Mouse (Mus musculus) limb, embryonic 14.5 days (tissue): Measurements from ENCODE around the gene Nol3. TPM values are rescaled to one million over a fixed set of nuclear protein-coding genes. Genes with fewer than 3 reads are reported as not detected.
"Not testable (repeated sequence)": the region's sequence is repeated elsewhere in the genome, so short reads cannot be mapped to it uniquely, and the experiment has no call there.

Experiments
- ATAC-seq: fragments of 200-750 bp; cut with Nextera tagmentation; 2 replicates; pipeline ENCODE4 v1.8.0; 2017; ENCODE audit warnings: low read depth, moderate number of reproducible peaks, moderate TSS enrichment; ENCODE audit not compliant: low FRiP score
- DNase-seq: peaks from one replicate; pipeline ENCODE4 v3.0.0-alpha.2; 2015; ENCODE audit warnings: low spot score
- H3K27ac ChIP-seq: fragments of 300-500 bp; sonication (generic); replicated peaks from 2 replicates; pipeline ENCODE4 v1.5.1; 2014; ENCODE audit warnings: low read depth, mild to moderate bottlenecking, low read length, moderate library complexity, mixed read lengths
- H3K27me3 ChIP-seq: fragments of 300-500 bp; sonication (generic); 2 replicates; pipeline ENCODE4 v1.6.1; 2014; ENCODE audit warnings: low read length, mixed read lengths; ENCODE audit not compliant: control insufficient read depth, insufficient read depth
- H3K36me3 ChIP-seq: fragments of 300-500 bp; sonication (generic); 2 replicates; pipeline ENCODE4 v1.6.1; 2014; ENCODE audit warnings: mild to moderate bottlenecking, low read length, moderate library complexity, mixed read lengths; ENCODE audit not compliant: control insufficient read depth, insufficient read depth
- H3K4me1 ChIP-seq: fragments of 300-500 bp; sonication (generic); 2 replicates; pipeline ENCODE4 v1.6.1; 2014; ENCODE audit warnings: antibody characterized with exemption, low read length, mixed read lengths; ENCODE audit not compliant: control insufficient read depth, insufficient read depth
- H3K4me2 ChIP-seq: fragments of 300-500 bp; sonication (generic); replicated peaks from 2 replicates; pipeline ENCODE4 v1.6.1; 2014; ENCODE audit warnings: low read depth, mild to moderate bottlenecking, low read length, moderate library complexity; ENCODE audit not compliant: severe bottlenecking
- H3K4me3 ChIP-seq: fragments of 300-500 bp; sonication (generic); replicated peaks from 2 replicates; pipeline ENCODE4 v1.5.1; 2014; ENCODE audit warnings: low read length
- H3K9ac ChIP-seq: fragments of 300-500 bp; sonication (generic); 2 replicates; pipeline ENCODE4 v1.6.1; 2014; ENCODE audit warnings: mild to moderate bottlenecking, low read depth, low read length, moderate library complexity; ENCODE audit not compliant: severe bottlenecking
- H3K9me3 ChIP-seq: fragments of 300-500 bp; sonication (generic); 2 replicates; pipeline ENCODE4 v1.6.1; 2016; ENCODE audit warnings: low read length; ENCODE audit not compliant: control insufficient read depth
- POLR2A ChIP-seq: fragments of 200-500 bp; IDR thresholded peaks from 2 replicates; pipeline ENCODE4 v1.8.0; 2012; ENCODE audit warnings: inconsistent platforms, mild to moderate bottlenecking, moderate library complexity, borderline replicate concordance; ENCODE audit not compliant: insufficient read depth, insufficient read length; ENCODE audit errors: extremely low read depth
- WGBS: fragments of 180-500 bp; shearing (Covaris S2); extraction: QIAGEN DNeasy Blood & Tissue Kit; methylation state at CpG from one replicate; pipeline ENCODE4 v1.1.7; 2014; 5-methylcytosine and 5-hydroxymethylcytosine counted together
- polyA plus RNA-seq, 2 experiments: library from polyadenylated mRNA; depleted of rRNA in 1 of 2; stranded (reverse) in 1 of 2; unstranded in 1 of 2; fragments of >200 nt; fragmentation: Nextera tagmentation in 1 of 2; extraction: Ambion mirVana in 1 of 2; gene quantifications; 2 replicates each; pipeline versions ENCODE4 v1.2.1 to v1.2.3; 2012 to 2014

Nol3 gene
- polyA plus RNA-seq (2012; rRNA removed) (2.0 and 2.3 TPM in 2 replicates), polyA plus RNA-seq (2014; fragmentation: Nextera tagmentation; extraction: Ambion mirVana) (2.3 and 3.3 TPM in 2 replicates)

DNA sequence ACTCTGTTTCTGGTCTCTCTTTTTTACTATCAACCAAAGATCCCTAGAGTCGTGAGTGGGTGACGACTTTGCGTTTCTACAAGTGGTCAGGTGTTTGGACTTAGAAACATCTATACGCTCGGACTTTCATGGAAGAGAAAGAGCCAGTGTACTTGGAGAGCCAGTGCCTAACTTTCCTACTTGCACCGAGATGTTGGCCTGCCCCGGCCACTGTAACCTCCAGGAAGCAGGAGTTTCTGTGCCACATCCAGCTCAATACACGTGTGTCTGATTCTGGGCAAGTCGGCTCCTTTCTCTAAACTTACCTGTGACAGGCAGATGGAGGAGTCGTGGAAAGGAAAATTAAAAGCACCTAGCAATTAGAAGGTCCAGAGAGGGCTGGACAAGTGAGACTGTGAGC, at the start of gene Nol3:
Gene Nol3, plus strand, starts transcription at position 301 of the 400 bp plus-strand sequence.
- Histone ChIP-seq H3K9me3 (no peaks in the 10 kb centered on the region), H3K27me3 (peaks cover 75% of the 10 kb centered on the region), H3K9ac (peak within 1 kb of the TSS; percentile 50), H3K36me3 (no peaks in the 10 kb centered on the region), H3K27ac (no peak within 1 kb of the TSS), H3K4me2 (peak within 1 kb of the TSS; percentile 76), H3K4me3 (peak within 1 kb of the TSS; percentile 41), H3K4me1 (peaks cover 13% of the 10 kb centered on the region; the same call in 1 of the 2 replicates)
- WGBS, result 2% methylated on average over 10 of the region's 10 CpGs
- DNase-seq, result no peak
- no peak for TF ChIP-seq POLR2A
- ATAC-seq, result no peak

DNA sequence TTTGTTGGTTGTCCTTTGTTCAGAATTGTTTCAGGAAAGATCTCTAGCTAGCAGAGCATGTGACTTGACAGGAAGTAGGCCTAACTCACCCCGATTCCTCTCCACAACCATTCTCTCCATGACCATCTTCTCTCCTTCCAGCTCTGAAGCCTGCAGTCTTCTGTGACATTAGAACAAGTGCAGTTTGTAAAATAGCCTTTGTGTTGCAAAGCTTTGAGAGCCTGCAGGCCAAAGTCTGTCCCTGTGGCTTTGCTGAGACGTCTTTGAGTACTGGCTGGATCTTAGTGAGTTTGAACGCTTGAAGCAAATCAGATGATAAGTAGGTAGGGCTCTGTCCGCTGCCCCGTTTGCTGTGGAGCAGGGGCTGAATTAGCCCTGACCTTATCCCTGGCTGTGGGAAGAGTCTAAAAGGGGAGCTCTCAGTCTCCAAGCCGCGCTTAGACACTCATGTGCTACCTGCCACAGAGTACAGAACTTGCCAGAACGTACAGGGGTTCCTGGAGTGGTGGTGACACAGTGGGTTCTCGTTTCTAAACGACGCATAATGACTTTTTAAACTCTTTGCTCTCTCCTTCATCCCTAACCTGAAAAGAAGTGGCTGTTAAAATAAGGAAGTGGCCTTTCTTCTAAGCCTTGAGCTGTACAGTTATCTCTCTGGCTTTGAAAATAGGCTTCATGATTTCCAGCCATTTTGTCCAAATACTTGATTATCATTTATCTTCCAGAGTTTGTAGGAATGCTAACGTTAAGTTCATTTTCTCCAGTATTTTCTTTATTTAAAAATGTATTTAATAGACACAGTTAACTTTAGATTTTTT, 44.2 kb upstream of the Nol3 start:
- H3K27ac ChIP-seq, result no peak overlapping the region
- H3K9me3 ChIP-seq, result no peaks in the 10 kb centered on the region
- no peaks in the 10 kb centered on the region for H3K4me1 ChIP-seq
- DNase-seq (no peak), ATAC-seq (no peak)
- H3K4me2 ChIP-seq, result no peak overlapping the region
- H3K4me3 ChIP-seq, result no peak overlapping the region
- 87% methylated on average over 12 of the region's 12 CpGs for WGBS
- TF ChIP-seq POLR2A, result no peak
- no peak overlapping the region for H3K9ac ChIP-seq
- no peaks in the 10 kb centered on the region for H3K27me3 ChIP-seq
- H3K36me3 ChIP-seq, result peaks cover 25% of the 10 kb centered on the region

GRCm38 (mm10) chr8:105232321-105232693, 43.6 kb upstream of the Nol3 start:
- H3K9me3 ChIP-seq, H3K4me2 ChIP-seq, H3K27me3 ChIP-seq, ATAC-seq, H3K9ac ChIP-seq, H3K4me1 ChIP-seq, H3K27ac ChIP-seq, H3K4me3 ChIP-seq, DNase-seq: not testable (repeated sequence)
- H3K36me3 ChIP-seq, result peaks cover 27% of the 10 kb centered on the region
- WGBS, result 83% methylated on average over 4 of the region's 4 CpGs

DNA sequence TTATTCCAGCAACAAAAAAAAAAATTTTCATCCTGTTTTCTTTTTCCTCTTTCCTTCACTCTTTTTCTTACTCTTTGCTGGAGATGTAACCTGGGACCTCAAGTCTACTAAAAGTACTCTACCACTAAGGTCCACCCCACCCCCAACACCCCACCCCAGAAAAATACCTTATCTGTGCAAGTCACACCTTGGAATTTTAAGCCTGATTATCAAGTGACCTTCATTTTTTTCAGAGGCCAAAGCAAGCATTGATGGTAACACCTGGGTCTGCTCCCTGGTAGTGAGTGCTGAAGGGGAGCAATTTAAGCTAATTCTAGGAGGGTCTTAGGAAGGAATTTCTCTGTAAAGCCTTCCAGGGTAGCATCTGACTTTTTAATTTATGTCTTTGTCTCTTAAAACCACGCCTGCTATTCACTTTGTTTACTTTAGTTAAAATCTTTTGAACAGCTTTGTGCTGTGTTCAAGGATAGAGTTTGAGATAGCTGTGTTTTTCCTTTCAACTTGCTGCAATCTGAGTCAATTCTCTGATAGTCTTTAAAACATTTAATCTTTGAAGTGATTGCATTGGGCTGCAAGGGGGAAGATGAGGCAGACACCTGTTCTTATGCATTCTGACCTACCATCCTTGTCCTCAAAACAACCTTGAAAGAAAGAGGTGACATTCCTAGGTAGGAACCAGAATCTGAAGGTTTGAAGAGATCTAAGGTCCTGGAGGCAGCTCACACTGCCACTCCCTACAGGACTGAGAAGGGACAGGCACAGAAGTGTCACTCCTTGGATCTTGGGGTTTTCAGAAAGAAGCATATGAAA, 42.6 kb upstream of the Nol3 start:
- no peak for DNase-seq
- Histone ChIP-seq H3K4me1 (no peaks in the 10 kb centered on the region), H3K27me3 (no peaks in the 10 kb centered on the region), H3K36me3 (peaks cover 27% of the 10 kb centered on the region), H3K9ac (no peak overlapping the region), H3K4me2 (no peak overlapping the region), H3K27ac (no peak overlapping the region), H3K9me3 (no peaks in the 10 kb centered on the region), H3K4me3 (no peak overlapping the region)
- 55% methylated on average over 1 of the region's 1 CpGs for WGBS
- ATAC-seq, result no peak
- no peak for TF ChIP-seq POLR2A

- TF ChIP-seq POLR2A, result no peak
- WGBS, result 71% methylated on average over 1 of the region's 1 CpGs
- DNase-seq (no peak), ATAC-seq (no peak)
- Histone ChIP-seq H3K27ac (no peak overlapping the region), H3K4me3 (no peak overlapping the region), H3K9me3 (no peaks in the 10 kb centered on the region), H3K27me3 (no peaks in the 10 kb centered on the region), H3K9ac (no peak overlapping the region), H3K4me1 (no peaks in the 10 kb centered on the region), H3K4me2 (no peak overlapping the region), H3K36me3 (peaks cover 36% of the 10 kb centered on the region)
Measured at GRCm38 (mm10) chr8:105235206-105235605, 40.7 kb upstream of the Nol3 start.
